Mouse (Mus musculus): ENCODE measurements around the gene Asphd1. TPM values are rescaled to one million over a fixed set of nuclear protein-coding genes. Genes with fewer than 3 reads are reported as not detected.

Gene Asphd1
- polyA plus RNA-seq, 1 experiment, result 42.4 TPM

- H3K27ac ChIP-seq (ENCODE audit: insufficient read depth, low read length), result no peak overlapping the region
These were observed 29.5 kb upstream of the Asphd1 start for GRCm38 (mm10) chr7:126978841-126979240.

GRCm38 (mm10) chr7:126976878-126977459 is 27.6 kb upstream of the Asphd1 start:
- WGBS, result 22% methylated on average over 14 of the region's 14 CpGs
- peaks cover 14% of the 10 kb centered on the region for H3K4me1 ChIP-seq (ENCODE audit: control insufficient read depth, insufficient read depth, low read length)
- no peak for TF ChIP-seq CTCF (IDR thresholded peaks at IDR 0.05; ENCODE audit: borderline replicate concordance, insufficient read depth, low read depth, low read length)
- no peak for TF ChIP-seq POLR2A (IDR thresholded peaks at IDR 0.05; ENCODE audit: borderline replicate concordance, insufficient read depth, low read length)
- H3K27me3 ChIP-seq (ENCODE audit: control insufficient read depth, insufficient read depth, low read length), result no peaks in the 10 kb centered on the region
- peak; percentile 39 to 51 for DNase-seq
- peak overlapping the region; percentile 75 for H3K4me3 ChIP-seq (replicated peaks; ENCODE audit: insufficient read depth, low read depth, low read length)
- H3K27ac ChIP-seq (ENCODE audit: insufficient read depth, low read length), result peak overlapping the region; percentile 91

More at GRCm38 (mm10) chr7:126978841-126979240, 29.5 kb upstream of the Asphd1 start:
- peaks cover 27% of the 10 kb centered on the region for H3K4me1 ChIP-seq (ENCODE audit: control insufficient read depth, insufficient read depth, low read length)
- H3K4me3 ChIP-seq (replicated peaks; ENCODE audit: insufficient read depth, low read depth, low read length), result no peak overlapping the region
- DNase-seq, result no peak
- 92% methylated on average over 6 of the region's 6 CpGs for WGBS
- TF ChIP-seq CTCF (IDR thresholded peaks at IDR 0.05; ENCODE audit: borderline replicate concordance, insufficient read depth, low read depth, low read length), result no peak
- TF ChIP-seq POLR2A (IDR thresholded peaks at IDR 0.05; ENCODE audit: borderline replicate concordance, insufficient read depth, low read length), result no peak
- H3K27me3 ChIP-seq (ENCODE audit: control insufficient read depth, insufficient read depth, low read length), result no peaks in the 10 kb centered on the region

GRCm38 (mm10) chr7:126975950-126976866 is 26.8 kb upstream of the Asphd1 start, which contains the start of gene Cdiptos:
TSS of gene Cdiptos (minus strand) at chr7:126976098.
- H3K27ac ChIP-seq (ENCODE audit: insufficient read depth, low read length), result peak within 1 kb of the TSS; percentile 100
- under 1% methylated on average over 55 of the region's 55 CpGs for WGBS
- DNase-seq, result peak; percentile 95 to 97
- TF ChIP-seq CTCF (IDR thresholded peaks at IDR 0.05; ENCODE audit: borderline replicate concordance, insufficient read depth, low read depth, low read length) (peak; percentile 90), POLR2A (IDR thresholded peaks at IDR 0.05; ENCODE audit: borderline replicate concordance, insufficient read depth, low read length) (no peak)
- peak within 1 kb of the TSS; percentile 75 for H3K4me3 ChIP-seq (replicated peaks; ENCODE audit: insufficient read depth, low read depth, low read length)
- H3K4me1 ChIP-seq (ENCODE audit: control insufficient read depth, insufficient read depth, low read length), result peaks cover 14% of the 10 kb centered on the region
- H3K27me3 ChIP-seq (ENCODE audit: control insufficient read depth, insufficient read depth, low read length), result no peaks in the 10 kb centered on the region

GRCm38 (mm10) chr7:126975893-126975949 is 26.3 kb upstream of the Asphd1 start, which contains the start of gene Cdipt:
TSS of gene Cdipt (plus strand) at chr7:126975914.
- no peak for TF ChIP-seq CTCF (IDR thresholded peaks at IDR 0.05; ENCODE audit: borderline replicate concordance, insufficient read depth, low read depth, low read length)
- no peak for TF ChIP-seq POLR2A (IDR thresholded peaks at IDR 0.05; ENCODE audit: borderline replicate concordance, insufficient read depth, low read length)
- Histone ChIP-seq H3K27ac (ENCODE audit: insufficient read depth, low read length) (peak within 1 kb of the TSS; percentile 100), H3K27me3 (ENCODE audit: control insufficient read depth, insufficient read depth, low read length) (no peaks in the 10 kb centered on the region), H3K4me1 (ENCODE audit: control insufficient read depth, insufficient read depth, low read length) (peaks cover 14% of the 10 kb centered on the region), H3K4me3 (replicated peaks; ENCODE audit: insufficient read depth, low read depth, low read length) (peak within 1 kb of the TSS; percentile 75)
- 0% methylated on average over 1 of the region's 1 CpGs for WGBS
- DNase-seq, result no peak

GRCm38 (mm10) chr7:126975493-126975892 is 26.1 kb upstream of the Asphd1 start:
- 5% methylated on average over 8 of the region's 8 CpGs for WGBS
- H3K4me3 ChIP-seq (replicated peaks; ENCODE audit: insufficient read depth, low read depth, low read length), result peak overlapping the region; percentile 75
- H3K27ac ChIP-seq (ENCODE audit: insufficient read depth, low read length), result 0 out of 2 replicates have a peak overlapping the region, but pooled peaks have one; percentile 4

GRCm38 (mm10) chr7:126967361-126967760 is 18.0 kb upstream of the Asphd1 start:
- Histone ChIP-seq H3K4me3 (replicated peaks; ENCODE audit: insufficient read depth, low read depth, low read length) (no peak overlapping the region), H3K4me1 (ENCODE audit: control insufficient read depth, insufficient read depth, low read length) (no peaks in the 10 kb centered on the region), H3K27me3 (ENCODE audit: control insufficient read depth, insufficient read depth, low read length) (no peaks in the 10 kb centered on the region), H3K27ac (ENCODE audit: insufficient read depth, low read length) (no peak overlapping the region)
- TF ChIP-seq POLR2A (IDR thresholded peaks at IDR 0.05; ENCODE audit: borderline replicate concordance, insufficient read depth, low read length) (no peak), CTCF (IDR thresholded peaks at IDR 0.05; ENCODE audit: borderline replicate concordance, insufficient read depth, low read depth, low read length) (no peak)
- WGBS, result 55% methylated on average over 6 of the region's 6 CpGs
- DNase-seq, result no peak

More at GRCm38 (mm10) chr7:126975493-126975892, 26.1 kb upstream of the Asphd1 start:
- DNase-seq, result peak in 1 of 2 experiments; percentile 39
- no peaks in the 10 kb centered on the region for H3K27me3 ChIP-seq (ENCODE audit: control insufficient read depth, insufficient read depth, low read length)
- H3K4me1 ChIP-seq (ENCODE audit: control insufficient read depth, insufficient read depth, low read length), result peaks cover 14% of the 10 kb centered on the region
- TF ChIP-seq POLR2A (IDR thresholded peaks at IDR 0.05; ENCODE audit: borderline replicate concordance, insufficient read depth, low read length), result no peak
- TF ChIP-seq CTCF (IDR thresholded peaks at IDR 0.05; ENCODE audit: borderline replicate concordance, insufficient read depth, low read depth, low read length), result no peak

GRCm38 (mm10) chr7:126965568-126965967 is 16.2 kb upstream of the Asphd1 start:
- peak; percentile 77 to 83 for DNase-seq
- H3K4me3 ChIP-seq (replicated peaks; ENCODE audit: insufficient read depth, low read depth, low read length), result no peak overlapping the region
- 16% methylated on average over 3 of the region's 3 CpGs for WGBS
- H3K27ac ChIP-seq (ENCODE audit: insufficient read depth, low read length), result no peak overlapping the region; the same call in 1 of the 2 replicates
- no peaks in the 10 kb centered on the region for H3K27me3 ChIP-seq (ENCODE audit: control insufficient read depth, insufficient read depth, low read length)
- H3K4me1 ChIP-seq (ENCODE audit: control insufficient read depth, insufficient read depth, low read length), result peaks cover 3% of the 10 kb centered on the region; the same call in 1 of the 2 replicates
- TF ChIP-seq CTCF (IDR thresholded peaks at IDR 0.05; ENCODE audit: borderline replicate concordance, insufficient read depth, low read depth, low read length), result no peak
- no peak for TF ChIP-seq POLR2A (IDR thresholded peaks at IDR 0.05; ENCODE audit: borderline replicate concordance, insufficient read depth, low read length)

All from cerebellum, adult 2 months (tissue).